Mouse (Mus musculus) heart, adult 2 months (tissue): Measurements from ENCODE around the gene Gm7030. TPM values are rescaled to one million over a fixed set of nuclear protein-coding genes. Genes with fewer than 3 reads are reported as not detected.
"Not testable (repeated sequence)": the region's sequence is repeated elsewhere in the genome, so short reads cannot be mapped to it uniquely, and the experiment has no call there.

ENCODE experiments used
- DNase-seq, 2 experiments: peaks; one replicate each; pipeline ENCODE4 v3.0.0; 2021
- H3K27ac ChIP-seq: fragments of 200-600 bp; 2 replicates; pipeline ENCODE4 v1.8.1; 2022
- H3K27me3 ChIP-seq: fragments of 200-500 bp; 2 replicates; pipeline ENCODE4 v1.6.1; 2012; ENCODE audit warnings: mild to moderate bottlenecking, low read length, inconsistent platforms, mixed read lengths; ENCODE audit not compliant: control insufficient read depth, insufficient read depth
- H3K36me3 ChIP-seq: fragments of 200-500 bp; 2 replicates; pipeline ENCODE4 v1.6.1; 2012; ENCODE audit warnings: low read length, inconsistent platforms; ENCODE audit not compliant: control insufficient read depth, insufficient read depth
- H3K4me1 ChIP-seq: fragments of 200-500 bp; 2 replicates; pipeline ENCODE4 v1.6.1; 2011; ENCODE audit warnings: low read length; ENCODE audit not compliant: control insufficient read depth, insufficient read depth
- H3K4me3 ChIP-seq: fragments of 200-600 bp; 2 replicates; pipeline ENCODE4 v1.8.1; 2022
- H3K79me2 ChIP-seq: fragments of 200-500 bp; replicated peaks from 2 replicates; pipeline ENCODE4 v1.6.1; 2012; ENCODE audit warnings: mild to moderate bottlenecking, inconsistent platforms, low read length, moderate library complexity, mixed read lengths; ENCODE audit not compliant: control insufficient read depth, insufficient read depth
- H3K9ac ChIP-seq: fragments of 200-500 bp; 2 replicates; pipeline ENCODE4 v1.6.1; 2012; ENCODE audit warnings: low read depth, mild to moderate bottlenecking, control low read depth, inconsistent platforms, low read length, mixed read lengths
- CTCF ChIP-seq: fragments of 200-600 bp; IDR thresholded peaks from 2 replicates; pipeline ENCODE4 v1.8.1; 2022; ENCODE audit warnings: antibody characterized with exemption, mild to moderate bottlenecking, moderate library complexity
- EP300 ChIP-seq: fragments of 200-500 bp; IDR thresholded peaks from 2 replicates; pipeline ENCODE4 v1.6.1; 2011; ENCODE audit warnings: low read depth, low read length, control low read depth; ENCODE audit not compliant: insufficient read depth
- POLR2A ChIP-seq: fragments of 200-500 bp; IDR thresholded peaks from 2 replicates; pipeline ENCODE4 v1.6.1; 2011; ENCODE audit warnings: mild to moderate bottlenecking, low read depth, low read length, control low read depth; ENCODE audit not compliant: insufficient read depth
- WGBS: fragments of 180-500 bp; shearing (Covaris S2); methylation state at CpG from one replicate; pipeline ENCODE4 v1.1.7; 2018; 5-methylcytosine and 5-hydroxymethylcytosine counted together
- intact Hi-C: fragments of 180-260 bp; cut with DNase I; formaldehyde crosslinking; loops from one replicate; pipeline ENCODE4 v1.15.1; 2025
- polyA plus RNA-seq: library from polyadenylated mRNA; depleted of rRNA; stranded (reverse); fragments of >200 nt; gene quantifications from 2 replicates; pipeline ENCODE4 v1.2.3, GENCODE M21; 2012
- total RNA-seq, 2 experiments: library from RNA; stranded (reverse); gene quantifications; 2 replicates each; pipeline ENCODE4 v1.2.3; 2021

Gene Gm7030
- total and polyA plus RNA-seq, 3 experiments = not detected

DNA sequence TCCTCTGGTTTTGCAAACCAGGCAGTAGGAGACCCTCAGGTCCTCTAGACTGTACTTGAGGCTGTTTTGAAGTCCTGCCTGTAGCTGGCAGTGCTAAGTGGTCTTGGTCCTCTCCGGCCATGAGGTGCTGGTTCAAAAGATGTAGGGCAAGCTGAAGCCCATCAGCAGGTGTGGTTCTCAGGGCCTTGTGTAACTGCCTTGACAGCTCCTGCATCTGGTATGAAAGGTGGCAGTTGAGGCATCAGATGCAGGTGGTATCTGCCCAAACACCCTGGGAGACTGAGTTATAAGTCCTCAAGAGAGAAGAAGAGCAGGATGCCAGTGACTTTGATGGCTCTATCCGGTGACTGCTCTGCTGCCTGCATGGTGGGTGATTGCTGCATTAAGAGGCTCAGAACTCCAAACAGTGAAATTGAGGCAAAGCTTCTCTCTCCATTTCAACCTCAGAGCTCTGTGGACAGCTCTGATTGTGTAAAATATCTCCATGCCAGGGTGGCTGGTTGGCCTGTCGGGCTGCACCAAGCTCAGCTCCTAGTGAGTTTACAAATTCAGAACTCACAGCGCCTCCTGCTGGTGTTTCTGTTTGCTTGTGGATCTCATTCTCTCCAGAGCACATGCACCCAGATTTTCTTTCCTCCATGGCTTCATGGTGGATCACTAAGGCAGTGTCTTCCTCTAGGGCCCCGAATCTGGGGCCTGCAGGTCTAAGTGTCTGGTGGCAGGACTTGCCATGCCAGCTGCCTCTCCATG, 2.5 kb upstream of the Gm7030 start:
- no peaks in the 10 kb centered on the region for H3K36me3 ChIP-seq
- H3K79me2 ChIP-seq = no peaks in the 10 kb centered on the region
- intact Hi-C loops = loop anchor here (10.0 kb wide), 1 partner anchor 67 kb away; no protein-coding TSS in a partner anchor
- H3K4me3 ChIP-seq = no peak overlapping the region
- no peak for DNase-seq
- H3K27me3 ChIP-seq = no peaks in the 10 kb centered on the region
- TF ChIP-seq POLR2A (no peak), EP300 (no peak), CTCF (0 out of 2 replicates have a peak, but pooled peaks have one; percentile 6)
- no peak overlapping the region for H3K27ac ChIP-seq
- H3K9ac ChIP-seq = no peak overlapping the region
- 67% methylated on average over 5 of the region's 5 CpGs for WGBS
- no peaks in the 10 kb centered on the region for H3K4me1 ChIP-seq

DNA sequence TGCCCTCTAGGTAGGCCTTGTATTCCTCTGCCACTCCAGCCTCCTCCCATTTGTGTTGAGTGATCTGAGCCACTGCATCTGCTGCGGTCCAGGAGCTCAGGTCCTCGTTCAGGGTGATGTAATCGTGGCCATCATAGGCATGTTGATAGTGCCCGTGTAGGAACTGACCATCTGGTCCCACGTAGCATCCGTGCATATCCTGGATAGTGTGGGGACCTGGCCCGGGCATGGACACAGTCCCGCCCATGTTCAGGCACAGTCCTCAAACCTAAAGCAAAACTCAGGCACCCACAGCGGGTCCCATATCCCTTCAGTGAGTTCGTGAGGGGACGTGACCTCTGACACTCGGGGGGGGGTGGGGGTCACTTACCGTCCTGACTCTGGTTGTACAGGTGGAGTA, 700 bp downstream of the Gm7030 start:
- H3K79me2 ChIP-seq, H3K27me3 ChIP-seq, H3K4me3 ChIP-seq, intact Hi-C loops, H3K9ac ChIP-seq, H3K36me3 ChIP-seq, H3K27ac ChIP-seq, DNase-seq, H3K4me1 ChIP-seq: not testable (repeated sequence)
- 67% methylated on average over 12 of the region's 13 CpGs for WGBS

GRCm38 (mm10) chr17:36124111-36124510, 5.1 kb downstream of the Gm7030 start:
- DNase-seq, intact Hi-C loops, H3K9ac ChIP-seq, H3K27ac ChIP-seq, H3K79me2 ChIP-seq, H3K4me3 ChIP-seq, H3K4me1 ChIP-seq, H3K27me3 ChIP-seq, H3K36me3 ChIP-seq: not testable (repeated sequence)
- whole genome bisulfite sequencing = 70% methylated on average over 3 of the region's 3 CpGs

- H3K4me1 ChIP-seq, H3K36me3 ChIP-seq, H3K27me3 ChIP-seq, intact Hi-C loops, H3K79me2 ChIP-seq: not testable (repeated sequence)
- peak; percentile 92 for TF ChIP-seq POLR2A
- H3K9ac ChIP-seq = peak within 1 kb of the TSS; percentile 75
- peak within 1 kb of the TSS; percentile 34 for H3K4me3 ChIP-seq
- H3K27ac ChIP-seq = peak within 1 kb of the TSS; percentile 75
- WGBS = 3% methylated on average over 8 of the region's 8 CpGs
- peak; percentile 56 to 75 for DNase-seq
Measured at GRCm38 (mm10) chr17:36121352-36122020, 7.7 kb downstream of the Gm7030 start, which contains the start of gene Gm19684. TSS of gene Gm19684 (plus strand) at chr17:36121678.

DNA sequence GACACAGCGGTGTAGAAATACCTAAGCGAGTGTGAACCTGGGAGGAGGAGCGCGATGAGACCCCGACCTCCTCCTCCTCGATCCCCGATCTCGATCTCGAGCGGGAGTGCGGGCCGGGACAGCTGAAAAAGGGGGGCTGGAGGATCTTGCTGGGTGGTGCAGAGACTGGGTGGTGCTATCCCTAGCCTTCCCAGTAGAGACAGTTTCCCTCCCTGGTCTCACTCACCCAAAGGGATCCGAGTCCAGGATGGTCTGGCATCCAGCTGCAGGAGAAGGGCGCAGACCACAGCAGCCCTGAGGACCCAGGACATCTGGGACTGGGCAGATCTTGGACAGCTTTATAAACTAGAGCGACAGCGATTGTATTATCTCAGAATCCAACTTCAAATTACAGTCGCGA, 8.4 kb downstream of the Gm7030 start:
- peak overlapping the region; percentile 75 for H3K27ac ChIP-seq

GRCm38 (mm10) chr17:36116545-36116944, 12.7 kb downstream of the Gm7030 start:
- intact Hi-C loops, DNase-seq: not testable (repeated sequence)

More for the DNA sequence above, 8.4 kb downstream of the Gm7030 start:
- 12% methylated on average over 18 of the region's 18 CpGs for WGBS
- intact Hi-C loops, H3K4me1 ChIP-seq, H3K79me2 ChIP-seq, H3K27me3 ChIP-seq, H3K36me3 ChIP-seq: not testable (repeated sequence)
- peak overlapping the region; percentile 36; the same call in 1 of the 2 replicates for H3K9ac ChIP-seq
- peak overlapping the region; percentile 34 for H3K4me3 ChIP-seq
- DNase-seq = peak in 1 of 2 experiments; percentile 14

More at GRCm38 (mm10) chr17:36116545-36116944, 12.7 kb downstream of the Gm7030 start:
- not testable (repeated sequence) for H3K4me1 ChIP-seq, H3K79me2 ChIP-seq, H3K4me3 ChIP-seq, H3K27me3 ChIP-seq, H3K27ac ChIP-seq, H3K36me3 ChIP-seq, H3K9ac ChIP-seq
- 26% methylated on average over 3 of the region's 3 CpGs for WGBS
